In the genomic region with DNA sequence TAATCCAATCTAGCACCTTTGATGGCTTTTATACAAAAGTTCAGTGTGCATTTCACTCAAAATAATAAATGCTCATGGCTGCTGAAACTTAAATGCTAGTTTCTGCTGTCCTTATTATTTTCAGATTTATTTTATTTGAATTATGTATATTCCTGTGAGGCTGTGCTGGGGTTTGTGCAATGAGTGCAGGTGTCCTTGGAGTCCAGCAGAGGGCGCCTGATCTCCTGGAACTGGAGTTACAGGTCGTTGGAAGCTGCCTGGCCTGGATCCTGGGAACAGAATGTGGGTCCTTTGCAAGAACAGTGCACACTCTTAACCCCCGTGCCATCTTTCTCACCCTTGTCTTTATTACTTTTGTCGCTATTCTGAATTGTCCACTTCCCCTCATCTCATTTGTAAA, we compare ENCODE assay signal across 14 mouse cellular contexts. TPM values are rescaled to one million over a fixed set of nuclear protein-coding genes. Genes with fewer than 3 reads are reported as not detected.
A peak's percentile ranks its signal among the peaks of the same experiment; 100 is the strongest.
DNase-seq lines count a peak whose midpoint lies in the region; ATAC-seq and TF ChIP-seq lines count a peak whose summit lies in the region.
"Had no signal": no experiment of that assay in that cellular context is flagged by ENCODE, and none has a peak within 500 bp of the region (broad histone marks: within the 10 kb centered on the region; RNA-seq: fewer than 3 reads in every experiment).

No protein-coding gene starts in this region.

- H3K4me2 ChIP-seq in liver, embryonic 12.5 days = no peak overlapping the region
- H3K4me2 ChIP-seq in hindbrain, embryonic 11.5 days (replicated peaks; ENCODE audit: low read depth, low read length) = no peak overlapping the region
- H3K4me2 ChIP-seq: heart, embryonic 15.5 days; limb, embryonic 12.5 days; neural tube, embryonic 12.5 days had no signal

- H3K4me3 ChIP-seq in liver, adult 2 months (ENCODE audit: insufficient read depth, low read depth, low read length) = no peak overlapping the region
- no peak overlapping the region for H3K4me3 ChIP-seq in liver, embryonic 12.5 days
- H3K4me3 ChIP-seq in E14TG2a.4 (replicated peaks; ENCODE audit: low read length) = no peak overlapping the region
- no peak overlapping the region for H3K4me3 ChIP-seq in cortical plate, adult 2 months (ENCODE audit: insufficient read depth, low read length)
- H3K4me3 ChIP-seq in hindbrain, embryonic 11.5 days (ENCODE audit: low read depth, low read length) = no peak overlapping the region
- H3K4me3 ChIP-seq: heart, embryonic 15.5 days; limb, embryonic 12.5 days; neural tube, embryonic 12.5 days had no signal

- peaks cover 9% of the 10 kb centered on the region for H3K27me3 ChIP-seq in liver, adult 2 months (ENCODE audit: control insufficient read depth, insufficient read depth, low read length)
- H3K27me3 ChIP-seq in liver, embryonic 12.5 days (replicated peaks) = peaks cover 31% of the 10 kb centered on the region
- peaks cover 30% of the 10 kb centered on the region for H3K27me3 ChIP-seq in E14TG2a.4 (ENCODE audit: insufficient read depth, low read length)
- peaks cover 9% of the 10 kb centered on the region; the same call in 1 of the 2 replicates for H3K27me3 ChIP-seq in hindbrain, embryonic 11.5 days (ENCODE audit: control insufficient read depth, insufficient read depth, low read length)

- H3K4me1 ChIP-seq in liver, adult 2 months (ENCODE audit: control insufficient read depth, insufficient read depth, low read length) = no peaks in the 10 kb centered on the region
- H3K4me1 ChIP-seq in liver, embryonic 12.5 days = no peaks in the 10 kb centered on the region
- H3K4me1 ChIP-seq in E14TG2a.4 (replicated peaks; ENCODE audit: low read depth, low read length) = peaks cover 4% of the 10 kb centered on the region; the same call in 1 of the 2 replicates
- no peaks in the 10 kb centered on the region for H3K4me1 ChIP-seq in cortical plate, adult 2 months (ENCODE audit: control insufficient read depth, insufficient read depth, low read length)
- H3K4me1 ChIP-seq in hindbrain, embryonic 11.5 days (replicated peaks; ENCODE audit: control insufficient read depth, insufficient read depth, low read length) = no peaks in the 10 kb centered on the region
- H3K4me1 ChIP-seq: neural tube, embryonic 12.5 days had no signal

- no peak overlapping the region for H3K27ac ChIP-seq in liver, adult 2 months (replicated peaks; ENCODE audit: insufficient read depth, low read depth, low read length)
- no peak overlapping the region for H3K27ac ChIP-seq in liver, embryonic 12.5 days
- H3K27ac ChIP-seq in cortical plate, adult 2 months (ENCODE audit: insufficient read depth, low read length) = no peak overlapping the region
- no peak overlapping the region for H3K27ac ChIP-seq in hindbrain, embryonic 11.5 days (ENCODE audit: low read depth, low read length)
- H3K27ac ChIP-seq: heart, embryonic 15.5 days; limb, embryonic 12.5 days; neural tube, embryonic 12.5 days had no signal

- no peaks in the 10 kb centered on the region for H3K36me3 ChIP-seq in liver, adult 2 months (ENCODE audit: control insufficient read depth, insufficient read depth, low read length)
- H3K36me3 ChIP-seq in liver, embryonic 12.5 days = no peaks in the 10 kb centered on the region
- no peaks in the 10 kb centered on the region for H3K36me3 ChIP-seq in E14TG2a.4 (ENCODE audit: insufficient read depth, low read length)
- H3K36me3 ChIP-seq in hindbrain, embryonic 11.5 days (ENCODE audit: control insufficient read depth, insufficient read depth, low read length) = no peaks in the 10 kb centered on the region
- H3K36me3 ChIP-seq: neural tube, embryonic 12.5 days had no signal

- no peak overlapping the region for H3K9ac ChIP-seq in liver, adult 2 months (ENCODE audit: low read depth, low read length)
- H3K9ac ChIP-seq in liver, embryonic 12.5 days = no peak overlapping the region
- no peak overlapping the region for H3K9ac ChIP-seq in hindbrain, embryonic 11.5 days (ENCODE audit: low read depth, low read length)
- H3K9ac ChIP-seq: heart, embryonic 15.5 days; limb, embryonic 12.5 days; neural tube, embryonic 12.5 days had no signal

- 86% methylated on average over 4 of the region's 4 CpGs for WGBS in liver, adult 2 months
- 64% methylated on average over 4 of the region's 4 CpGs for WGBS in liver, embryonic 12.5 days (ENCODE audit: insufficient replicate concordance)
- WGBS in hindbrain, embryonic 11.5 days = 86% methylated on average over 4 of the region's 4 CpGs

- TF ChIP-seq CTCF in liver, adult 2 months (IDR thresholded peaks at IDR 0.05; ENCODE audit: low read depth, low read length) = peak; percentile 62
- peak; percentile 68 for TF ChIP-seq CTCF in E14TG2a.4 (conservative IDR thresholded peaks at IDR 0.05; ENCODE audit: low read length)
- TF ChIP-seq CTCF in cortical plate, adult 2 months (IDR thresholded peaks at IDR 0.05; ENCODE audit: extremely low read depth, insufficient read depth, low read length) = 0 out of 2 replicates have a peak, but pooled peaks have one; percentile 16

- no peak for TF ChIP-seq POLR2A in liver, adult 2 months (IDR thresholded peaks at IDR 0.05; ENCODE audit: extremely low read depth, insufficient read depth, low read length)
- TF ChIP-seq POLR2A in cortical plate, adult 2 months (IDR thresholded peaks at IDR 0.05; ENCODE audit: extremely low read depth, insufficient read depth, low read length) = no peak

- DNase-seq in adrenal gland, postnatal 14 days = peak; percentile 17
- DNase-seq in adrenal gland, postnatal 4 days (ENCODE audit: low spot score in 2 of 2) = no peak
- DNase-seq in liver, adult 2 months (ENCODE audit: extremely low read depth, low read depth, low spot score) = peak; percentile 12
- no peak for DNase-seq in hindbrain, embryonic 11.5 days (ENCODE audit: low spot score)
- DNase-seq: cerebellum, adult 11-12 months; kidney, adult 18-20 months had no signal

- no peak for ATAC-seq in liver, embryonic 12.5 days
- no peak for ATAC-seq in monocyte, adult 5-6 weeks (replicated peaks; ENCODE audit: insufficient number of reproducible peaks, low FRiP score, low TSS enrichment, poor library complexity, severe bottlenecking)
- ATAC-seq in hindbrain, embryonic 11.5 days (ENCODE audit: low FRiP score) = no peak

- no peaks in the 10 kb centered on the region for H3K9me3 ChIP-seq in liver, embryonic 12.5 days (replicated peaks)
- no peaks in the 10 kb centered on the region for H3K9me3 ChIP-seq in E14TG2a.4 (ENCODE audit: low read length)
- H3K9me3 ChIP-seq in hindbrain, embryonic 11.5 days (ENCODE audit: control insufficient read depth, low read length) = no peaks in the 10 kb centered on the region
- H3K9me3 ChIP-seq: heart, embryonic 15.5 days; limb, embryonic 12.5 days had no signal

- no peaks in the 10 kb centered on the region for H3K79me2 ChIP-seq in liver, adult 2 months (ENCODE audit: control insufficient read depth, insufficient read depth, low read length)

RNA-seq across cellular contexts. Expression of a gene that starts 6.3 kb away (rescaled TPM):
- 4.2 and 5.1 TPM in 2 replicates for total RNA-seq in adrenal gland, postnatal 14 days (2021)
- total RNA-seq in adrenal gland, postnatal 4 days (2021) = 1 to 10 TPM; 6.3 to 8.1 TPM
- 0.07 and 0.09 TPM in 2 replicates for total RNA-seq in liver, adult 2 months (2014; rRNA removed)
- polyA plus RNA-seq in liver, adult 2 months (2012; rRNA removed) = 0.05 TPM in 1 of 2 replicates, not detected in the other
- 0.43 and 0.55 TPM in 2 replicates for polyA plus RNA-seq in liver, embryonic 12.5 days (2016; fragmentation: Nextera tagmentation; extraction: Ambion mirVana)
- 17.8 and 18.2 TPM in 2 replicates for polyA plus RNA-seq in cortical plate, adult 2 months (2012; rRNA removed)
- not detected in 3 replicates for total RNA-seq in monocyte, adult 5-6 weeks (2017)
- 6.0 and 6.6 TPM in 2 replicates for polyA plus RNA-seq in hindbrain, embryonic 11.5 days (2014; fragmentation: Nextera tagmentation; extraction: Ambion mirVana)
- total RNA-seq: megakaryocyte-erythroid progenitor cell, adult 5-6 weeks had no signal

RNA-seq across cellular contexts. Expression of a gene that starts 33.7 kb away (rescaled TPM):
- total RNA-seq in adrenal gland, postnatal 14 days (2021) = 7.7 and 8.3 TPM in 2 replicates
- total RNA-seq in adrenal gland, postnatal 4 days (2021) = 10 to 100 TPM in 1 of 2 experiments, 1 to 10 TPM in 1; 8.8 to 14.3 TPM
- total RNA-seq in liver, adult 2 months (2014; rRNA removed) = 43.4 and 63.1 TPM in 2 replicates
- polyA plus RNA-seq in liver, adult 2 months (2012; rRNA removed) = 18.5 and 22.0 TPM in 2 replicates
- 11.0 and 11.5 TPM in 2 replicates for polyA plus RNA-seq in liver, embryonic 12.5 days (2016; fragmentation: Nextera tagmentation; extraction: Ambion mirVana)
- polyA plus RNA-seq in cortical plate, adult 2 months (2012; rRNA removed) = 1.6 TPM in 2 replicates
- 16.6 to 23.5 TPM (median 17.7 TPM) in 3 replicates for total RNA-seq in monocyte, adult 5-6 weeks (2017)
- 5.1 and 6.2 TPM in 2 replicates for polyA plus RNA-seq in hindbrain, embryonic 11.5 days (2014; fragmentation: Nextera tagmentation; extraction: Ambion mirVana)

Comparison
In these comparisons a context has a peak if more than half of its experiments do, and no peak if none do; other contexts are left out.
1. DNase-seq: peak in adrenal gland, postnatal 14 days (single experiment) and liver, adult 2 months (single experiment); none in adrenal gland, postnatal 4 days (0 of 2) and hindbrain, embryonic 11.5 days (single experiment).
2. CTCF ChIP-seq: peak in every context shown above with its lines; median percentile 68 in E14TG2a.4; 62 in liver, adult 2 months; 16 in cortical plate, adult 2 months.